Mouse (Mus musculus): Measurements from ENCODE around the gene Capn11. TPM values are rescaled to one million over a fixed set of nuclear protein-coding genes. Genes with fewer than 3 reads are reported as not detected.
"Not testable (repeated sequence)": the region's sequence is repeated elsewhere in the genome, so short reads cannot be mapped to it uniquely, and the experiment has no call there.

Capn11 gene
- polyA plus RNA-seq, 1 experiment from 2014 or later = 0.26 TPM

DNA sequence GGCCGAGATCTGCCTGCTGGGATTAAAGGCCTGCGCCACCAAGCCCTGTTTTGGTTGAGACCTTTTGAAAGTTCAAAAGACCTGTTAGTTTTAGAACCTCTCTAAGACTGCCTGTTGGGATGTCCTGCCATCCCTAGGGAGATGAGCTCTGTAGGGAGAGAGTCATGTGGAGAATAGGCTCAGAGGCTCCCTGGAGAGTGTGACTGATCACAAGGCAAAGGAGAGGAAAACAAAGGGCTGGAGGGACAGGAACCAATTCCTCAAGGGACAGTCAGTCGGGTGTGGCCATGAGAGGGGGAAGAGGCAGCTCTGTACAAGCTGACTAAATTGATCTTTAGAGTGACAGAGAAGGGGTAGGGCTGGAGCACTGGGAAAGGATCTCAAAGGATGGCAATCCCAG is 31.0 kb downstream of the Capn11 start:
- H3K4me1 ChIP-seq (replicated peaks) = peaks cover 28% of the 10 kb centered on the region
- H3K9ac ChIP-seq = no peak overlapping the region
- peak overlapping the region; percentile 76; the same call in 1 of the 2 replicates for H3K27ac ChIP-seq
- H3K36me3 ChIP-seq = no peaks in the 10 kb centered on the region
- 45% methylated on average over 3 of the region's 3 CpGs for WGBS
- H3K4me2 ChIP-seq = no peak overlapping the region
- no peak overlapping the region for H3K4me3 ChIP-seq
- ATAC-seq (replicated peaks; ENCODE audit: insufficient number of reproducible peaks, insufficient read depth, low FRiP score, low read depth) = no peak
- H3K27me3 ChIP-seq = peaks cover 3% of the 10 kb centered on the region; the same call in 1 of the 2 replicates
- H3K9me3 ChIP-seq (replicated peaks) = no peaks in the 10 kb centered on the region

DNA sequence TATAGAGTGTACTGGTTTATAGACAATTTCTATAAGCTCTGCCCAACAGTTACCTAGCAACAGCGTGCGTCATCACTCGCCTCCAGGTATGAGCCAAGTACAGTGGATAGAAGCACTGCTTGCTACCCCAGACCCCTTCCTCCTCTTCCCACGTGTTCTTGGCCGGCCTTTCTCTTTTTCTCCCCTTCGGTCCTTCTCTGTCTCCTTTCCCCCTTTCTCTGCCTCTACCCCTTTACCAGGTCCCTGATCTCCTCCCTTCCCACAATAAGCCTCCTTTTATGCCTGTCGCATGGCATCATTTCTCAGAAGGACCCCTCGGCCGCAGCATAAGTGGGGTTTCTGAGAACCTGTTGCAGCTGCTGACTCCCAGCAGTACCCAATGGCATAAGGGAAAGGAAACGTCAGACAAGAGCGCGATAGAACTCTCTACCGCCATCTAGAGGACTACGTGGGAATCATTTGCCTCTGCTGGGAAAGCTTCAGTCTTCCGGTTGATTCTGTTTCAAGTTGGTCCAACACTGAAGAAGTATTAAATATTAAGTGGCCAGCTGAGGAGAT is 32.5 kb downstream of the Capn11 start:
- H3K4me3 ChIP-seq = no peak overlapping the region; the same call in 1 of the 2 replicates
- no peak overlapping the region for H3K27ac ChIP-seq
- H3K27me3 ChIP-seq = peaks cover 3% of the 10 kb centered on the region; the same call in 1 of the 2 replicates
- no peak for ATAC-seq (replicated peaks; ENCODE audit: insufficient number of reproducible peaks, insufficient read depth, low FRiP score, low read depth)
- no peaks in the 10 kb centered on the region for H3K9me3 ChIP-seq (replicated peaks)
- H3K9ac ChIP-seq = peak overlapping the region; percentile 47; the same call in 1 of the 2 replicates
- 26% methylated on average over 15 of the region's 15 CpGs for WGBS
- peak overlapping the region; percentile 52 for H3K4me2 ChIP-seq
- H3K4me1 ChIP-seq (replicated peaks) = peaks cover 28% of the 10 kb centered on the region
- H3K36me3 ChIP-seq = no peaks in the 10 kb centered on the region

DNA sequence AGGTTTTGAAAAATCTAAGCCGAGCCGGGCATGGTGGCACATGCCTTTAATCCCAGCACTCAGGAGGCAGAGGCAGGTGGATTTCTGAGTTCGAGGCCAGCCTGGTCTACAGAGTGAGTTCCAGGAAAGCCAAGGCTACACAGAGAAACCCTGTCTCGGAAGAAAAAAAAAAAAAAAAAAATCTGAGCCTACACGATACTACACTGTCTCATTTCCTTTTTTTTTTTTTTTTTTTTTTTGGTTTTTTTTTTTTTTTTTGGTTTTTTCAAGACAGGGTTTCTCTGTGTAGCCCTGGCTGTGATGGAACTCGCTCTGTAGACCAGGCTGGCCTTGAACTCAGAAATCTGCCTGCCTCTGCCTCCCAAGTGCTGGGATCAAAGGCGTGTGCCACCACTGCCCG is 35.7 kb downstream of the Capn11 start:
- not testable (repeated sequence) for H3K27me3 ChIP-seq; H3K9me3 ChIP-seq (replicated peaks); H3K4me2 ChIP-seq; H3K36me3 ChIP-seq; H3K27ac ChIP-seq; H3K9ac ChIP-seq; H3K4me3 ChIP-seq; ATAC-seq (replicated peaks; ENCODE audit: insufficient number of reproducible peaks, insufficient read depth, low FRiP score, low read depth)
- H3K4me1 ChIP-seq (replicated peaks) = peaks cover 20% of the 10 kb centered on the region; the same call in 1 of the 2 replicates
- 85% methylated on average over 8 of the region's 8 CpGs for WGBS

DNA sequence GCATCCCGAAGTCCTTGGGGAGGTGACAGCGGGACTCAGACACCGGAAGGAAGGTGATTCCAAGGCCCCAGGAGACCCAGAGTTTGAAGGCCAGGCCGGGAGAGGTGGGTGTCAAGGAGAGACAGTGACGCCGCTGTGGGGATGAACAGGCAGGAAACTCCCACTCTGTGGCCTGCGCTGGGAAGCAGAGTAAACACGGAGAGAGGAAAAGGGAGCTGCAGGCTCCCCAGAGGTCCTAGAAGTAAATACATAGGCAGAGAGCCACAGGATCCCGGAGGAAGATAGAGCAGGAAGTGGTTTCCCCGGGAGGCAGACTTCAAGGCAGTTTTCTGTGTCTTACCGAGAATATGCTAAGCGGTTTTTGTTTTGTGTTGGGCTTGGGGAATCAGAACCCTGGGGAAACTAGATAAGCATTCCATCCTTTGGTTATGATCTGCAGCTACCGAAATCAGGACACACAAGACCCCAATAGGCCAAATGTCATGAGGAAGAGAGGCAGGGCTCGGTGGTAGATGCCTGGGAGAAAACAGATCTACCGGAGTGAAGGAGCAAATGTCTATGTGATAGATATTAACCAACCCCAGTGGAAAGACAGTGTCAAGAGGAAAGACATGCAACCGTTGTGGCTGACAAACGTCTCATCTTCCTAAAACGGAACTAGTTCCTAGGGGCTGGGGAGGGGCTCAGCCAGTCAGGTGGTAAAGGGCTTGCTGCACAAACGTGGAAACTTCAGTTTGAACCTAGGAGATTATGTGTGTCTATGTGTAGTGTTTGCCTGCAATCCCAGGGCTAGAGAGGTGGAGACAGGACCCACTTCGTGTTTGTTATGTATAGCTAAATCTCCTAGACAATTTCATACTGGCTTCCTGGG is 39.5 kb downstream of the Capn11 start:
- peak overlapping the region; percentile 7 for H3K4me3 ChIP-seq
- no peaks in the 10 kb centered on the region for H3K9me3 ChIP-seq (replicated peaks)
- H3K4me1 ChIP-seq (replicated peaks) = peaks cover 13% of the 10 kb centered on the region; the same call in 1 of the 2 replicates
- WGBS = 22% methylated on average over 20 of the region's 20 CpGs
- 0 out of 2 replicates have a peak, but pooled peaks have one; percentile 72 for ATAC-seq (replicated peaks; ENCODE audit: insufficient number of reproducible peaks, insufficient read depth, low FRiP score, low read depth)
- no peaks in the 10 kb centered on the region for H3K27me3 ChIP-seq
- no peaks in the 10 kb centered on the region for H3K36me3 ChIP-seq
- peak overlapping the region; percentile 43 for H3K4me2 ChIP-seq
- peak overlapping the region; percentile 75 for H3K27ac ChIP-seq
- H3K9ac ChIP-seq = no peak overlapping the region

DNA sequence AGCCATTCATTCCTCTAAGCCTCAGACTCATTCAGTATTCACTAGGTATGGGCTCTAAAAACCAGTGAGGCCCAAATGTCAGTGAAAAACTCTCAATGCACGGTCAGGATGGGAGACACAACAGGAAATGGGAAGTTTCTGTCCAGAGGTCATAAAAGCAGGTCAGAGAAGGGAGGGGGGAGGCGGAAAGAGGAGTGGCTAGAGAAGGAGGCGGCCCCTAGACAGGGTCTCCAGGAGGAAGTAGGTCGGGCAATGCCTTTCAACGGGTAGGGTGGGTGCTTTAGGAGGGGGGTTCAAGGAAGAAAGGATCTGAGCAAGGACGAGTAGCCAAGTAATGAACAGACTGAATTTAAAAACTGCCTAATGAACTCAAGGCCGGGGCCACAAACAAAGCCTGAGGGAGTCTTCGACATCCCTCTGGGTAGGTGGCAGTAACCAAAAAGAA is 40.2 kb downstream of the Capn11 start:
- Histone ChIP-seq H3K27ac (peak overlapping the region; percentile 75), H3K4me1 (replicated peaks) (peaks cover 13% of the 10 kb centered on the region; the same call in 1 of the 2 replicates), H3K9me3 (replicated peaks) (no peaks in the 10 kb centered on the region), H3K4me3 (peak overlapping the region; percentile 7), H3K9ac (no peak overlapping the region), H3K36me3 (no peaks in the 10 kb centered on the region), H3K27me3 (no peaks in the 10 kb centered on the region), H3K4me2 (peak overlapping the region; percentile 43)
- 29% methylated on average over 8 of the region's 8 CpGs for WGBS
- ATAC-seq (replicated peaks; ENCODE audit: insufficient number of reproducible peaks, insufficient read depth, low FRiP score, low read depth) = peak; percentile 78; the same call in 1 of the 2 replicates

DNA sequence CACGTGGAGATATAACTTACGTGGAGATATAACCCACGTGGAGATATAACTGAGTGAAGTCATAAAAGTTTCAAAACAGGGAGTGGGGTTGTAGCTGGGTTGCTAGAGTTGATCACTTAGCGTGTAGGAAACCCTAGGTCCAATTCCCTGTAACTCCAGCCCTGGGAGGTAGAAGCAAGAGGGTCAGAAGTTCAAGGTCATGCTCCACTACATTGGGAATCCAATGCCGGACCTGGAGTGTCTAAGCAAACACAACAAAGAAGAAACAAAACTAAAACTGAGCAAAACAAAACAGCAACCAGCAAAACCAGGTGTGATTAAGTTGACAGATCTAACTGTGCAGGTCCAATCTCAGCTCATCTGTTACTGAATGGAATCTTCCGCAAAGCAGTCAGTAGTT is 41.5 kb downstream of the Capn11 start:
- H3K36me3 ChIP-seq = no peaks in the 10 kb centered on the region
- H3K27me3 ChIP-seq = no peaks in the 10 kb centered on the region
- no peak overlapping the region for H3K4me3 ChIP-seq
- no peak overlapping the region for H3K27ac ChIP-seq
- H3K9me3 ChIP-seq (replicated peaks) = no peaks in the 10 kb centered on the region
- WGBS = 84% methylated on average over 6 of the region's 6 CpGs
- H3K4me1 ChIP-seq (replicated peaks) = peaks cover 13% of the 10 kb centered on the region; the same call in 1 of the 2 replicates
- H3K9ac ChIP-seq = no peak overlapping the region
- no peak overlapping the region for H3K4me2 ChIP-seq
- no peak for ATAC-seq (replicated peaks; ENCODE audit: insufficient number of reproducible peaks, insufficient read depth, low FRiP score, low read depth)

DNA sequence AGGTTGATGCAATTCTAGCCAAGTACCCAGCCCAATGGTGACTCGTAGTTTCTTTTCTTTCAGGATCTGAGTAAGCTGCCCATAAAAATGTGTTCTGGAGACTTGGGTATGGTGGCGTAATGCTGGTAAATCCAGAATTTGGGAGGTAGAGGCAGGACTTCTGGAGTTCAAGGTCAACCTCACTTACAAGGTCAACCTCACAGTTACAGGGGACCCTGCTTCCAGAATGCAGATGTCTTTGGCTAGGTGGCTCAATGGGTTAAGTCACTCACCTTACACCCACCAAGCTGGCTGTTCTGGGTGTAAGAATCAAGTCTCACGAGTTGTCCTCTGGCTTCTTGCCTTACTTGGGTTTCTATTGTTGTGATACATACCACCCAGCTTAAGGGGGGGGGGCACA is 42.4 kb downstream of the Capn11 start:
- Histone ChIP-seq H3K4me1 (replicated peaks) (peaks cover 13% of the 10 kb centered on the region; the same call in 1 of the 2 replicates), H3K9me3 (replicated peaks) (no peaks in the 10 kb centered on the region), H3K27me3 (no peaks in the 10 kb centered on the region), H3K4me2 (no peak overlapping the region), H3K27ac (no peak overlapping the region), H3K9ac (no peak overlapping the region), H3K36me3 (no peaks in the 10 kb centered on the region), H3K4me3 (no peak overlapping the region)
- ATAC-seq (replicated peaks; ENCODE audit: insufficient number of reproducible peaks, insufficient read depth, low FRiP score, low read depth) = no peak
- WGBS = 77% methylated on average over 3 of the region's 3 CpGs

DNA sequence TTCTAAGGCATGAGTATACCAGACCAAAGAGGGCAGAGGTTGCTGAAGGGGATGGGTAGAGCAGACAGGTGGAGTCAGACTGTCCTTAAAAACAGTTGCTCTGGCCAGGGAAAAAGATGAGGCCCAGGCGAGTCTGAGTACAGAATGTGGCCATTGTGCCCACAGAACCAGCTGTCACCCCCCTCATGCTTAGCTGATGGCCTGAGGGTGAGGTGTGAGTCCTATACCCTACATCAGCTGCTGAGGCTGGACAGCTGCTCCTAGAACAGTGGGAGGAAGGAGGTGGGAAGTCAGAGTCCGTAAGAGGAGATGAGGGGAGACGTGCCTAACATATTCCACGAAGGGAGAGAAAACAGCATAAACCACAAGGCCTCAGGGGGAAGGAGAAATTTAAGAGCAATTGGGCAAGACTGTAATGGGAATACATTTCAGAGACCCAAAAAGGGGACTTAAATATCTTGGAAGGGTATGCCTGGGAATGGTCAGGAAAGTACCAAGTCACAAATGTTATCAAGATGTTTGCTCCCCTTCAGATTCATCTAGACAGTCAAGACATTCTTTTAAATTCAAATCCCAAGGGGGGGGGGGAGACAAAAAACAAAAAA is 43.0 kb downstream of the Capn11 start:
- no peak overlapping the region for H3K4me2 ChIP-seq
- no peaks in the 10 kb centered on the region for H3K9me3 ChIP-seq (replicated peaks)
- H3K27me3 ChIP-seq = no peaks in the 10 kb centered on the region
- WGBS = 58% methylated on average over 4 of the region's 4 CpGs
- peaks cover 13% of the 10 kb centered on the region for H3K4me1 ChIP-seq (replicated peaks)
- H3K36me3 ChIP-seq = no peaks in the 10 kb centered on the region
- no peak overlapping the region for H3K27ac ChIP-seq
- H3K9ac ChIP-seq = no peak overlapping the region
- no peak overlapping the region for H3K4me3 ChIP-seq
- no peak for ATAC-seq (replicated peaks; ENCODE audit: insufficient number of reproducible peaks, insufficient read depth, low FRiP score, low read depth)

DNA sequence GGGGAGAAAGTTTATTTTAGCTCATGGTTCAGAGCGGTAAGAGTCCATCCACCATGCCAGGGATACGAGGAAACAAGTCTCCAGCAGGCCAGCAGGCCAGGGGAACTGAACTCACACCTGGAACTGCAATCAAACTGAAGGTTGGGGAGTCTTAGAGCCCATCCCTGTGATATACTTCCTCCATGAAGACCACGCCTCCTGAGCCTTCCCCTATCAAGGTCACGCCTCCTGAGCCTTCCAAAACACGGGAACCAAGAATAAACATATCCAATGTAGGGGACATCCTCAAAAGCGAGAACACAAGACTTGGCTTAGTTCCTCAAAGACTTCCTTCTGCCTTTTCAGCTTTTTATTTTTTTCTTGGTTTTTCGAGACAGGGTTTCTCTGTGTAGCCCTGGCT is 46.2 kb downstream of the Capn11 start:
- 84% methylated on average over 7 of the region's 7 CpGs for WGBS
- no peak overlapping the region for H3K4me2 ChIP-seq
- peaks cover 12% of the 10 kb centered on the region for H3K4me1 ChIP-seq (replicated peaks)
- no peaks in the 10 kb centered on the region for H3K9me3 ChIP-seq (replicated peaks)
- no peak overlapping the region for H3K27ac ChIP-seq
- ATAC-seq (replicated peaks; ENCODE audit: insufficient number of reproducible peaks, insufficient read depth, low FRiP score, low read depth) = no peak
- no peak overlapping the region for H3K9ac ChIP-seq
- H3K27me3 ChIP-seq = no peaks in the 10 kb centered on the region
- no peak overlapping the region for H3K4me3 ChIP-seq
- H3K36me3 ChIP-seq = no peaks in the 10 kb centered on the region

DNA sequence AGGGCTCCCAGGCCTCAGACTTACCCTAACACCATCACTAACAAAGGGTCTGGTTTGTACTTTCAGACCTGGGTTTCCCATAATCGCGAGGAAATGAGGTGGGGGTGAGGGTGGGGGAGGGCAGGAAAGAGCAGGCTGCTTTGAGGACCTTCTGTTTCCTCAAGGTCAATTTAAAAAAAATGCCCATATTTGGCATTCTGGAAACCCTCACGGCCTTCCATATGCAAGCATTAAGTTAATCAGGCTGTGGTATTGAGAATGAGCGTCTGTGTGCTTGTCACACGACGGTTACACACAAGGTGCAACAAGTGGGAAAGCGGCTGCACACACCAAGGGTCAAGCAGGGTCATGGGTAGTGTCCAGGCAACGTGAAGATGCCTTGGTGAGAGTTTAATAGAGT is 47.1 kb downstream of the Capn11 start:
- no peak overlapping the region for H3K27ac ChIP-seq
- H3K9me3 ChIP-seq (replicated peaks) = no peaks in the 10 kb centered on the region
- ATAC-seq (replicated peaks; ENCODE audit: insufficient number of reproducible peaks, insufficient read depth, low FRiP score, low read depth) = no peak
- no peak overlapping the region for H3K9ac ChIP-seq
- no peaks in the 10 kb centered on the region for H3K27me3 ChIP-seq
- no peak overlapping the region for H3K4me2 ChIP-seq
- H3K36me3 ChIP-seq = no peaks in the 10 kb centered on the region
- H3K4me1 ChIP-seq (replicated peaks) = peaks cover 12% of the 10 kb centered on the region
- H3K4me3 ChIP-seq = no peak overlapping the region
- WGBS = 73% methylated on average over 8 of the region's 8 CpGs

DNA sequence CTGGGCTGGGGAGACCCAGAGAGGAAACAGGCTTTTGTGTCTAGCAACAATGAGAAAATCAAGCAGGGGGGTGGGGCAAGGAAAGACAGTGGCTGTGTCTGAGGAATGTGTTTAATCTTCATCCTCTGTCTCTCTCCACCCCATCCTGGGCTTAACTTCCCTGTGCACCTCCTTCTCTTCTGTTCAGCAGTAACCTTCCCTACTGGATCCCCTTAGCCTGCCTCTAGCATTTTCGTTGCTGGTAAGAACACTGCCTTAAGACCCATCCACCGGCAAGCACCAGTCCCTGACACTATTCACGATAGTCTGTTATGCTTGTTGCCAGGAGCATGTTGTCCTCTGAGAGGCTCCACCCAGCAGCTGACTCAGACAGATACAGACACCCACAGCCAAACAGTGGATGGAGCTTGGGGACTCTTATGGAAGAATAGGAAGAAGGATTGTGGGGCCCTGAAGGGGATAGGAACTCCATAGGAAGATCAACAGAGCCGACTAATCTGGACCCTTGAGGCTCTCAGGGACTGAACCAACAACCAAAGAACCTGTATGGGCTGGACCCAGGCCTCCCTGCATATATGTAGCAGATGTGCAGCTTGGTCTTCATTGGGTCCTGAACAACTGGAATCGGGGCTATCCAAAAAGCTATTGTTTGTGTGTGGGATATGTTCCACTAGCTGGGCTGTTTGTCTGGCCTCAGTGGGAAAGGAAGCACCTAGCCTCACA is 48.8 kb downstream of the Capn11 start:
- Histone ChIP-seq H3K4me3 (no peak overlapping the region), H3K27me3 (no peaks in the 10 kb centered on the region), H3K4me1 (replicated peaks) (peaks cover 12% of the 10 kb centered on the region), H3K9me3 (replicated peaks) (no peaks in the 10 kb centered on the region), H3K36me3 (no peaks in the 10 kb centered on the region), H3K4me2 (peak overlapping the region; percentile 23; the same call in 1 of the 2 replicates), H3K9ac (no peak overlapping the region), H3K27ac (peak overlapping the region; percentile 52)
- 0 out of 2 replicates have a peak, but pooled peaks have one; percentile 18 for ATAC-seq (replicated peaks; ENCODE audit: insufficient number of reproducible peaks, insufficient read depth, low FRiP score, low read depth)
- 25% methylated on average over 5 of the region's 5 CpGs for WGBS

Data from heart, embryonic 15.5 days (tissue).